Mouse (Mus musculus): ENCODE data around the gene Macf1. TPM values are rescaled to one million over a fixed set of nuclear protein-coding genes. Genes with fewer than 3 reads are reported as not detected.

The Macf1 gene
- polyA plus RNA-seq, 1 experiment = 22.3 TPM

- WGBS = 72% methylated on average over 3 of the region's 3 CpGs
Measured at GRCm38 (mm10) chr4:123552689-123553088, 131.5 kb downstream of the Macf1 start.

GRCm38 (mm10) chr4:123548317-123548716 lies 135.8 kb downstream of the Macf1 start:
- H3K27ac ChIP-seq (ENCODE audit: insufficient read depth, low read depth, low read length) = no peak overlapping the region
- 79% methylated on average over 3 of the region's 3 CpGs for WGBS
- no peak overlapping the region for H3K4me3 ChIP-seq (ENCODE audit: low read depth, low read length)
- TF ChIP-seq POLR2A (IDR thresholded peaks at IDR 0.05; ENCODE audit: low read depth, low read length) = no peak
- no peak for TF ChIP-seq CTCF (IDR thresholded peaks at IDR 0.05; ENCODE audit: extremely low read depth, insufficient read length, insufficient replicate concordance, low read depth, low read length)
- no peaks in the 10 kb centered on the region for H3K4me1 ChIP-seq (ENCODE audit: control insufficient read depth, insufficient read depth, insufficient read length, low read length)
- no peaks in the 10 kb centered on the region for H3K27me3 ChIP-seq (ENCODE audit: control insufficient read depth, insufficient read depth, low read length)
- no peaks in the 10 kb centered on the region for H3K36me3 ChIP-seq (ENCODE audit: control insufficient read depth, insufficient read depth, low read length)

More at GRCm38 (mm10) chr4:123552689-123553088, 131.5 kb downstream of the Macf1 start:
- H3K36me3 ChIP-seq (ENCODE audit: control insufficient read depth, insufficient read depth, low read length) = no peaks in the 10 kb centered on the region
- H3K4me3 ChIP-seq (ENCODE audit: low read depth, low read length) = no peak overlapping the region
- no peak overlapping the region for H3K27ac ChIP-seq (ENCODE audit: insufficient read depth, low read depth, low read length)
- no peaks in the 10 kb centered on the region for H3K4me1 ChIP-seq (ENCODE audit: control insufficient read depth, insufficient read depth, insufficient read length, low read length)
- H3K27me3 ChIP-seq (ENCODE audit: control insufficient read depth, insufficient read depth, low read length) = no peaks in the 10 kb centered on the region
- TF ChIP-seq POLR2A (IDR thresholded peaks at IDR 0.05; ENCODE audit: low read depth, low read length) = no peak

- Histone ChIP-seq H3K4me1 (ENCODE audit: control insufficient read depth, insufficient read depth, insufficient read length, low read length) (no peaks in the 10 kb centered on the region), H3K36me3 (ENCODE audit: control insufficient read depth, insufficient read depth, low read length) (no peaks in the 10 kb centered on the region), H3K27ac (ENCODE audit: insufficient read depth, low read depth, low read length) (no peak overlapping the region), H3K4me3 (ENCODE audit: low read depth, low read length) (no peak overlapping the region), H3K27me3 (ENCODE audit: control insufficient read depth, insufficient read depth, low read length) (no peaks in the 10 kb centered on the region)
- TF ChIP-seq POLR2A (IDR thresholded peaks at IDR 0.05; ENCODE audit: low read depth, low read length) (no peak), CTCF (IDR thresholded peaks at IDR 0.05; ENCODE audit: extremely low read depth, insufficient read length, insufficient replicate concordance, low read depth, low read length) (no peak)
Measured at GRCm38 (mm10) chr4:123543691-123544090, 140.5 kb downstream of the Macf1 start.

GRCm38 (mm10) chr4:123535271-123535670 lies 148.9 kb downstream of the Macf1 start:
- Histone ChIP-seq H3K27me3 (ENCODE audit: control insufficient read depth, insufficient read depth, low read length) (no peaks in the 10 kb centered on the region), H3K27ac (ENCODE audit: insufficient read depth, low read depth, low read length) (no peak overlapping the region), H3K36me3 (ENCODE audit: control insufficient read depth, insufficient read depth, low read length) (no peaks in the 10 kb centered on the region), H3K4me3 (ENCODE audit: low read depth, low read length) (no peak overlapping the region), H3K4me1 (ENCODE audit: control insufficient read depth, insufficient read depth, insufficient read length, low read length) (no peaks in the 10 kb centered on the region)
- 32% methylated on average over 1 of the region's 1 CpGs for WGBS
- TF ChIP-seq POLR2A (IDR thresholded peaks at IDR 0.05; ENCODE audit: low read depth, low read length) (no peak), CTCF (IDR thresholded peaks at IDR 0.05; ENCODE audit: extremely low read depth, insufficient read length, insufficient replicate concordance, low read depth, low read length) (peak; percentile 48; the same call in 1 of the 2 replicates)

GRCm38 (mm10) chr4:123532001-123532400 lies 152.2 kb downstream of the Macf1 start:
- Histone ChIP-seq H3K4me3 (ENCODE audit: low read depth, low read length) (no peak overlapping the region), H3K27me3 (ENCODE audit: control insufficient read depth, insufficient read depth, low read length) (no peaks in the 10 kb centered on the region), H3K4me1 (ENCODE audit: control insufficient read depth, insufficient read depth, insufficient read length, low read length) (no peaks in the 10 kb centered on the region), H3K36me3 (ENCODE audit: control insufficient read depth, insufficient read depth, low read length) (no peaks in the 10 kb centered on the region), H3K27ac (ENCODE audit: insufficient read depth, low read depth, low read length) (no peak overlapping the region)
- TF ChIP-seq CTCF (IDR thresholded peaks at IDR 0.05; ENCODE audit: extremely low read depth, insufficient read length, insufficient replicate concordance, low read depth, low read length) = no peak
- TF ChIP-seq POLR2A (IDR thresholded peaks at IDR 0.05; ENCODE audit: low read depth, low read length) = no peak
- WGBS = 45% methylated on average over 3 of the region's 3 CpGs

- no peak overlapping the region for H3K4me3 ChIP-seq (ENCODE audit: low read depth, low read length)
- no peaks in the 10 kb centered on the region for H3K27me3 ChIP-seq (ENCODE audit: control insufficient read depth, insufficient read depth, low read length)
- no peaks in the 10 kb centered on the region; the same call in 1 of the 2 replicates for H3K36me3 ChIP-seq (ENCODE audit: control insufficient read depth, insufficient read depth, low read length)
- H3K27ac ChIP-seq (ENCODE audit: insufficient read depth, low read depth, low read length) = no peak overlapping the region
- TF ChIP-seq CTCF (IDR thresholded peaks at IDR 0.05; ENCODE audit: extremely low read depth, insufficient read length, insufficient replicate concordance, low read depth, low read length) = no peak
- TF ChIP-seq POLR2A (IDR thresholded peaks at IDR 0.05; ENCODE audit: low read depth, low read length) = no peak
- WGBS = 79% methylated on average over 6 of the region's 6 CpGs
- H3K4me1 ChIP-seq (ENCODE audit: control insufficient read depth, insufficient read depth, insufficient read length, low read length) = no peaks in the 10 kb centered on the region
Measured at GRCm38 (mm10) chr4:123530976-123531375, 153.2 kb downstream of the Macf1 start.

GRCm38 (mm10) chr4:123529230-123529629 lies 154.9 kb downstream of the Macf1 start:
- H3K36me3 ChIP-seq (ENCODE audit: control insufficient read depth, insufficient read depth, low read length) = no peaks in the 10 kb centered on the region; the same call in 1 of the 2 replicates
- H3K4me3 ChIP-seq (ENCODE audit: low read depth, low read length) = no peak overlapping the region
- H3K27me3 ChIP-seq (ENCODE audit: control insufficient read depth, insufficient read depth, low read length) = no peaks in the 10 kb centered on the region
- TF ChIP-seq POLR2A (IDR thresholded peaks at IDR 0.05; ENCODE audit: low read depth, low read length) (no peak), CTCF (IDR thresholded peaks at IDR 0.05; ENCODE audit: extremely low read depth, insufficient read length, insufficient replicate concordance, low read depth, low read length) (peak; percentile 40; the same call in 1 of the 2 replicates)
- no peak overlapping the region for H3K27ac ChIP-seq (ENCODE audit: insufficient read depth, low read depth, low read length)
- 66% methylated on average over 6 of the region's 6 CpGs for WGBS
- H3K4me1 ChIP-seq (ENCODE audit: control insufficient read depth, insufficient read depth, insufficient read length, low read length) = no peaks in the 10 kb centered on the region
